Mouse (Mus musculus): ENCODE data around the gene Ralbp1.

The Ralbp1 gene

GRCm38 (mm10) chr17:65896016-65896415 lies 10.4 kb upstream of the Ralbp1 start:
- no peak for DNase-seq (ENCODE audit: low read depth, low spot score)

DNA sequence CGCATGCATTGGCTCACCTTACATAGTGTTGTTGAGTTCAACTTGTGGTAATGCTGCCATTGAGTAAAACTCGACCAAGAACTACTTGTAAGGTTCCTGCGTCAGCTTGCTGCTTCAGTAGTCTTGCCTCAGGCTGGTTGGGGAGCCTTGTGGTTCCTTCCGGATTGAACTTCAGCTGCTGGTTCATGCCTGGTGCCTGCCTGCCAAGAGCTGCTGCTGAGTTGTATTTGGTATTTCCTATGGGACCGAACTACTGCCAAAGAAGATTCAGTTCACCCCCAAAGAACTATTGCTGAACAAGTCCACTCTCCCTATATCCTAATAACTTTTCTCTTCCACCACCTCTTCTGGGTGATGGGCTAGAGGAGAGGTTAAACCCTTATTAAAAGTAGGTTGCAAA lies 3.9 kb upstream of the Ralbp1 start:
- no peak for DNase-seq (ENCODE audit: low read depth, low spot score)

- no peak for DNase-seq (ENCODE audit: low read depth, low spot score)
Measured at GRCm38 (mm10) chr17:65886571-65886970, 973 bp upstream of the Ralbp1 start.

DNA sequence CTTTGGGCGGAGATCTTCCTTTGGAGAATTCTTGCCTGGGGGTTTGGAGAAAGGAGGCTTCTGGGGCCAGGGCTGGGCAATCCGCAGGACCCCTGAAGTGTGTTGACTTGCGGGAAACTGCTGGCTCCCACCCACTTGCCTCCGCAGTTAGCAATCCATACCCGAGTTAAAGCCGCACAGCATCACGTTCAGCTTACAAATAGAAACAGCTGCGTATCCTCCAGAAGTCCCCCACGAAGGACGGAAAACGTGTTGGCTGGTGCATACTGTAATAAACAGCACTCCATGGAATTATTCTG lies 251 bp downstream of the Ralbp1 start:
- no peak for DNase-seq (ENCODE audit: low read depth, low spot score)

- DNase-seq (ENCODE audit: low read depth, low spot score) = peak; percentile 99
Measured at GRCm38 (mm10) chr17:65884691-65885397, 754 bp downstream of the Ralbp1 start.

GRCm38 (mm10) chr17:65884061-65884669 lies 1.4 kb downstream of the Ralbp1 start:
- DNase-seq (ENCODE audit: low read depth, low spot score) = peak; percentile 46

- DNase-seq (ENCODE audit: low read depth, low spot score) = no peak
Measured at GRCm38 (mm10) chr17:65877026-65877425, 8.6 kb downstream of the Ralbp1 start.

DNA sequence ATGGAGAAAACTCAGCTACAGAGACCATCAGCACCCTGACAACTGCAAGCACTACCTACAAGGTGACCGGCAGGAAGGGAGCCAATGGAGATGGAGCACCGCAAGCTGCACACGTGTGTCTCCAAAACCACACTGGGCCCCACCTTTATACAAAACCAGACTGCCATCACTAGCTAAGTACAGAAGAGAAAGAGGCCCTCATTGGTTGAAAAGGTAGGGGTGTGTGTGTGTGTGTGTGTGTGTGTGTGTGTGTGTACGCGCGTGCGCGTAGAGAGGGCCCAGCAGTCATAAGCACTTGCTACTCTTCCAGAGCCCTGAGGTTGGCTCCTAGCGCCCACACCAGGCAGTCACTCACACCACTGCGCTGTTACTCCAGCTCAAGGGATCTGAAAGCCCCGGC lies 11.8 kb downstream of the Ralbp1 start:
- DNase-seq (ENCODE audit: low read depth, low spot score) = peak; percentile 78

- DNase-seq (ENCODE audit: low read depth, low spot score) = no peak
Measured at GRCm38 (mm10) chr17:65873156-65873555, 12.4 kb downstream of the Ralbp1 start.

DNA sequence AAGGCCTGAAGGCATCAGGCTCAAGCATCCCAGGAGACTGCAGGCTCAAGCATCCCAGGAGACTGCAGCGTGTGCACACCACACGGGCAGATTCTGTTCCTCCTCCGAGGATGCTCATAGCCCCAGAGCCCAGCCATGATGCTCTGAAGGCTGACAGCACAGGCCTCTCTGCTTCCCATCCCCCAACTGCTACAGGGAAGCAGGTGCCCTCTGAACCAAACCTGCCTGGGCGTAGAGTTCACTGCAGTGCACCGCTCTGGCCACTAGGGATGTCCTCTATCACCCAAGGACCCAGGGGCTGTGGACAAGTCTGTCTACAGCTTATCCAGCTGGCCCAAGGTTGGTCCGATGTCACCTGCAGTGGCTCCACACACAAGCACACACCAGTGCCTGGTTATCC lies 12.9 kb downstream of the Ralbp1 start:
- DNase-seq (ENCODE audit: low read depth, low spot score) = peak; percentile 84

DNA sequence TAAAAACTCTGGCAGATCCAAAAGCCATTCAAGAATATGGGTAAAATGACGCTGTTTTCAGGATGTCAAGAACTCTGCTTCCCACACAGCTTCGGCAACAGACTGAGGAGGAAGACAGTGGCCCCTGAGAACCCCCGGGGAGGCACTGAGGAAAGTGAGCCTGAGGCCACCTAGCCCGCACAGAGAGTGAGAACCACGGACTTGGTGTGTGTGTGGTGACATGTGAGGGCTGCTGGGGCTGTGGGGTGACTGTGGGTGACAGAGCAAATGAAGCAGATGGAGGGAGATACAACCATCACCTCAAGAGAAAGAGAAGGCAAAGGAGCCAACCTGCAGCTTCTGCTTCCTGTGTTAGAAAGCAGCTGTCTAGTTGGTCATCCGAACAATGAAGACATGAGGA lies 13.5 kb downstream of the Ralbp1 start:
- DNase-seq (ENCODE audit: low read depth, low spot score) = peak; percentile 53

DNA sequence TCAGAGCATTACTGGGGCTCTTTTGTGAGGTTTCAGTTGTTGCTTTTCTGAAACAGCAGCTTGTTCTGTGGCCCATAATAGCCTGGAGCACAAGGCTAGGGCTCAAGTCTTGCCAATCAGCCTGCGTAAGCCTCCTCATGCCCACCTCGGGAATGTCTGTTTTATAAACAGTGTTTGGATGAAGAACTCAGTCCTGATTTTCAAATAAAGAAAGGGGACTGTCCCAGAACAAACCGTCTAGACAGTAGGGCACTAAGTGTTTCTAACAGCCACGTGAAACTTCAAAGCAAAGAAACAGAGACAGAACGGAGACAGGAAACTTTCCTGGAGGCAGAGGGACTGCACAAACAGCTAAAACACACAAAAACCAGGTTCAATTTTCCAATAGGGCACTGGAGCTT lies 14.0 kb downstream of the Ralbp1 start:
- peak; percentile 64 for DNase-seq (ENCODE audit: low read depth, low spot score)

DNA sequence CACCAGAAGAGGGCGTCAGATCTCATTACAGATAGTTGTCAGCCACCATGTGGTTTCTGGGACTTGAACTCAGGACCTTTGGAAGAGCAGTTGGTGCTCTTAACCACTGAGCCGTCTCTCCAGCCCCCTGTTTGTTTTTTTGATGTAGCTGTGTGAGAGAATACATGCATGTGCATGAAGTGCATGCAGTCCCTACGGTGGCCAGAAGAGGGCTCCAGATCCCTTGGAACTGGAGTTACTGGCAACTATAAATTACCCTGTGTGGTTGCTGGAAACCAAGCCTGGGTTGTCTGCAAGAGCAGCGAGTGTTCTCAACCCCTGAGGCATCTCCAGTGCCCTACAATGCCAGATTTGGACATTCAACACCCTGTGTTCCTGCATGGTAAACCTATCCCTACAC lies 15.5 kb downstream of the Ralbp1 start:
- peak; percentile 91 for DNase-seq (ENCODE audit: low read depth, low spot score)

DNA sequence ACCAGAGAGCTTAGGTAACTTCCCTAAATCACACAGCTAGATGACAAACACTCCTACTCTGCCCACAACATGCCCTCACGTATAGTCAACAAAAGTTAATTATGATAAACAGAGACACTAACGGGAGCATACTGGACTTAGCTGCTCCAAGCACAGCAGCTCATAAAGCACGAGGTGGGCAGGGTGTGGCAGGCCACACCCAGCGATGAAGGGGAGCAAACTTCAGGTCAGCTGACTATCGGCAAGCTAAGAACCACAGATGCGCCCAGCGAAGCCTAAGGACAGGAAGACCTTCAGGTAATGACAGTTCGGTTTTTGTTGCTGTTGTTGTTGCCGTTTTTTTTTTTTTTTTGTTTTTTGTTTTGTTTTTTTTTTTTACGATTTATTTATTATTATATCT lies 15.9 kb downstream of the Ralbp1 start:
- no peak for DNase-seq (ENCODE audit: low read depth, low spot score)

GRCm38 (mm10) chr17:65867996-65868395 lies 17.6 kb downstream of the Ralbp1 start:
- DNase-seq (ENCODE audit: low read depth, low spot score) = no peak

GRCm38 (mm10) chr17:65866201-65866600 lies 19.4 kb downstream of the Ralbp1 start:
- DNase-seq (ENCODE audit: low read depth, low spot score) = no peak

DNA sequence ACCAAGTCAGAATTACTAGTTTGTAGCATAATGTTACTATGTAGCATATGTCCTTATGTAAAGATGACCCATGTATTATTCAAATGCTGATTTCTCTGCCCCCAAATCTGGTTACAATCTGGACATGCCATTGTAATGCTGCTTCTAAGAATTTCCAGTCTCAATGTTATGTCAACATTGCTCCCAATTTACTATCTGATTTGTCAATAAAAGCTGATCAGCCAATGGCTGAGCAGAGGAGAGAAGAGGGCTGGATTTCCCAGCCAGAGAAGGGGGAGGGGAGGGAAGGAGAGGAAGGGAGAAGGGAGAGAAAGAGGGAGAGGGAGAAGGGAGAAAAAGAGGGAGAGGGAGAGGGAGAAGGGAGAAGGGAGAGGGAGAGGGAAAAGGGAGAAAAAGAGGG lies 20.3 kb downstream of the Ralbp1 start:
- DNase-seq (ENCODE audit: low read depth, low spot score) = no peak

- DNase-seq (ENCODE audit: low read depth, low spot score) = peak; percentile 77
Measured at GRCm38 (mm10) chr17:65864742-65865141, 20.9 kb downstream of the Ralbp1 start.

GRCm38 (mm10) chr17:65863830-65864229 lies 21.8 kb downstream of the Ralbp1 start:
- DNase-seq (ENCODE audit: low read depth, low spot score) = no peak

DNA sequence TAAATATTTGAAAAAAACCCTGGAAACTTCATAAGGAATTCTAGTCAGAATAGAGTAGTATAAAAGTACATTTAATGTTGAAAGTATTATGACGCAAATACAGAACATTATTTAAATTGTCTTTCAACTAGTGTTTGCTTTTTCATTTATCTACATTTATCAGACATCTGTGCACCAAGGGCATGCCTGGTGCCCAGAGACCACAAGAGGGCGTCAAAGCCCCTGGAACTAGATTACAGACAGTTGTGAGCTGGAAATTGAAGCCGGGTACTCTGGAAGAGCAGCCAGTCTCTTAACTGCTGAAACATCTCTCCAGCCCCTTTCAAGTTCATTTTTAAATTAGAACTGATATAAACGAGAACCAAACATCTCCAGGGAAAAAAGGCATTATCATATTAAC lies 23.0 kb downstream of the Ralbp1 start:
- peak; percentile 72 for DNase-seq (ENCODE audit: low read depth, low spot score)

DNA sequence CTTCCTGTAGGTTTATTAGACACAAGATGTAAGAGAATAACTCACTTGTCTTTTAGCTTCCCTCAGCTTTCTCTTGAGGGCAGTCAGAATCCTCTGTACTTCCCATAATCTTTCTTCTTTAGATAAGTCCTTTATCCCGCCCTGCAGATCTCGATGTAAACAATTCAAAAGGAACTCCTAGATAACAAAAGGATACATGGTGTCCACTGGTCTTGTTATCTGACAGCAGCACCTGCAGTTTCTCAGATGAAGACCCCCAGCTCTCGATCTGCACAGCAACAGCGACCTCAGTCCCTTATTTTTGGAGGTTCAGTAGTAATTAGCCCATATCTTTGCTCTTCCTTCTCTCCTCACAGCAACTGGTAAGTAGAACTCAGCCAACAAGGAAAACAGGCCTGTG lies 28.0 kb downstream of the Ralbp1 start:
- no peak for DNase-seq (ENCODE audit: low read depth, low spot score)

GRCm38 (mm10) chr17:65854006-65854405 lies 31.6 kb downstream of the Ralbp1 start:
- DNase-seq (ENCODE audit: low read depth, low spot score) = no peak

- no peak for DNase-seq (ENCODE audit: low read depth, low spot score)
Measured at GRCm38 (mm10) chr17:65853326-65853725, 32.3 kb downstream of the Ralbp1 start.

DNA sequence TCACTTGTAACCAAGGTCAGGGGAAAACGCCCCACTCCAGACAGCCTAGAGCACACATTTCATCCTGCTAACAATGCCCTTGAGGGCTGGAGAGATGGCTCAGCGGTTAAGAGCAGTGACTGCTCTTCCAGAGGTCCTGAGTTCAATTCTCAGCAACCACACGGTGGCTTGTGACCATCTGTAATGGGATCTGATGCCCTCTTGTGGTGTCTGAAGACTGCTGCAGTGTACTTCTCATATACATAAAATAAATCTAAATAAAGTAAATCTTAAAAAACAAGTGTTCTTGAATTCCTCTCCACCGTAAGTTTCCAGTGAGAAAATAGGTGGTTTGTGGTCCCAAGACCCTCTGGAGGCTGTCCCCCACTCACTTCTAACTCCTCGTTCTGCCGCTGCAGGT lies 33.8 kb downstream of the Ralbp1 start:
- DNase-seq (ENCODE audit: low read depth, low spot score) = no peak

Measured in CD4-positive, CD25-positive, alpha-beta regulatory T cell, adult 2 months (primary cell).